Mouse (Mus musculus) gonadal fat pad, adult 2 months (tissue): ENCODE measurements around the gene Mrps18c. TPM values are rescaled to one million over a fixed set of nuclear protein-coding genes. Genes with fewer than 3 reads are reported as not detected.

Source experiments
- DNase-seq: peaks from one replicate; pipeline ENCODE4 v3.0.0-alpha.2; 2012; ENCODE audit warnings: low read depth
- polyA plus RNA-seq: library from polyadenylated mRNA; depleted of rRNA; stranded (reverse); fragments of >200 nt; gene quantifications from 2 replicates; pipeline ENCODE4 v1.2.3, GENCODE M21; 2012; rRNA removed

Mrps18c gene
- polyA plus RNA-seq, 1 experiment = 17.6 TPM

- no peak for DNase-seq
These were observed 28.1 kb downstream of the Mrps18c start for GRCm38 (mm10) chr5:100826531-100826930.

- DNase-seq = peak; percentile 92
These were observed 30.3 kb downstream of the Mrps18c start for GRCm38 (mm10) chr5:100828701-100829100.

DNA sequence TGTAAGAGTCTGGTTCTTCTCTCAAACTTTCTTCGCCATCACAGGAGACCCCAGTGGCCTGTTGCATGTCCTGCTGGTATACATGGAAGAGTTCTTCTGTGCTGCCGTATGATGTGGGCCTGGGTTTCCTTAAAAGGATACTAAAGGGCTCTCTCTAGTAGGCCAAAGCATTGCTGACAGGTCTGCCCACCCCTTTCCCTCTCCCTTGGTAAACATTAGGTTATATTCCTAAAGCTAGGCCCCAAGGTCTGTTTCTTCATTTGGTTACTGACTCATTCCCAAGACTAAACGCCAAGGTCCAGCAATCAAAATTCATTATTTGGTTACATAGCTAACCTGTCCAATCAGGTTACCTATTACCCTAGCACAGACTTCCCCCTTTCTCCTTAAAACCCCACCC, 34.3 kb downstream of the Mrps18c start:
- DNase-seq = no peak

DNA sequence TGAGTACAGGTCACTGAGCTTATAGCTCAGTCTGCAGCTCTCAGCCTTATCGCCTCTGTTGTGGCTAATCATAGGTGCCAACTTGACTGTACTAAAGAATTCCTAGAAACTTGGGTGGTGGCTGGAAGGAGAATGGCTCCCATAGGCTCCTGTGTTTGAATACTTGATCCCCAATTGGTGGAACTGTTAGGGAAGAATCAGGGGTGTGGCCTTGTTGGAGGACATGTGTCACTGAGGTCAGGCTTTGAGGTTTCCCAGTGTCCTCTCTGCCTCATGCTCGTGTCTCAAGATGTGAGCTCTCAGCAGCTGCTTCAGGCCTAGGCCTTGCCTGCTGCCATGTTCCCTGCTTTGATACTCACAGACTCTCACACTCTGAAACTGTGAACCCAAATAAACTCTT, 35.4 kb downstream of the Mrps18c start:
- no peak for DNase-seq

DNA sequence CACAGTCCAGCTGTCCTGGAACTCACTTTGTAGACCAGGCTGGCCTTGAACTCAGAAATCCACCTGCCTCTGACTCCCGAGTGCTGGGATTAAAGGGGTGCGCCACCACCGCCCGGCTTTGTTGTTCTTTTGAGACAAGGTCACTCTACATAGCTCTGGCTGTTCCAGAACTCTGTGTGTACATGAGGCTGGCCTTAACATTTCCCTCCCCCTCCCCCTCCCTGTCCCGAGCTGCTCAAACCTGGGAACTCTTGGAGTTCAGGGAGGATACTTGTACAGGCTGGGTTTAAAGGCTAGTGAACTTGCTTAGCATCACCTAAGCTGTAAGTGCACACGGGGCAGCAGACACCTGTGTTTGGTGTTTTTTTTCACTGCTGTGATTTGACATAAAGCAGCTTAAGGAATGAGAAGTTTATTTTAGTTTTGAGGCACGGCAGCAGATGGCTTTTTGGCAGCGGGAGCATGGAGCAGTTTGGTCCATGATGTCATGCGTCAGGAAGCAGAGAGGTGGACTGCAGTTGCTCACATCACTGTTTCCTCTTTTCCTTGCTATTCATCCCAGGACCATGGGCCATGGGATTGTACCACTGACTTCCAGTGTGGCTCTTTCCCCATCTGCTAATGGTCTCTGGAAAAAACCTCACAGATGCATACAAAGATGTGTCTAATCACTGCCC, 37.6 kb downstream of the Mrps18c start:
- no peak for DNase-seq

DNA sequence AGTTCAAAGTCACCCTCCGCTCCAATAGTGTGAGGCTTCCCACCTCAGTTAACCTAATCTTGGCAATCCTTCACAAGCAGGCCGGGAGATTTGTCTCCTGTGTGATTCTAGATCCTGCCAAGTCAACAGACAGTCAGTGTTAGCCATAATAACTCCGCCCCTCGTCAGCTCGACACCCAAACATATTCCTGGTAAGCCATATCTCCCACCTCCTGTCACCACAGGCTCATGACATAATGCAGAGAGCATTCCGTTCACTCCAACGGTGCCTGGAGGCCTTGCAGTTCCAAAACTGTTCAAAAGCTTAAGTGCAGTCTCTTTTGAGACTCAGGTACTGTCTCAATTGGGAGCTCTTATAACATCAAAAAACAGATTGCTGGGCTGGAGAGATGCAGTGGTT, 39.5 kb downstream of the Mrps18c start:
- DNase-seq = no peak

DNA sequence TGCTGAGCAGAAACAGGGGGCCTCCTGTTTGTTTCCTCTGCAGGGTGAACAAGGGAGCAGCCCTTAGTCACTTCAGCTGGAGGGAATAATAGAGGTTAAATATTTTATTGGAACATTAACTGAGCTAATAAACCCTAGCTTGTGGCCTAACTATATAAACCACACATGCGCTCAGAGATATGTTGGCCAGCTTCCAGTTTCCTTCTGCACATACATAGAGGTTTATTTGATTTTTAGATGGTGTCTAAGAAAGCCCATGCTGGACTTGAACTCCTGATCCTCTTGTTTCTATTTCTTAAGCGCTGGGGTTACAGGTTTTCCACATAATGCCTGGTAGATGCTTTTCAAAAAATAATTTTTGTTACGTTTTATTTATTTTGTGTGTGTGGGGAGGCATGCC, 46.1 kb downstream of the Mrps18c start:
- DNase-seq = no peak

- no peak for DNase-seq
These were observed 47.0 kb downstream of the Mrps18c start, which contains the start of gene Gpat3 for GRCm38 (mm10) chr5:100845485-100845847. Gpat3 (plus strand) TSS chr5:100845713.

GRCm38 (mm10) chr5:100845848-100846598, 47.6 kb downstream of the Mrps18c start:
- DNase-seq = no peak

DNA sequence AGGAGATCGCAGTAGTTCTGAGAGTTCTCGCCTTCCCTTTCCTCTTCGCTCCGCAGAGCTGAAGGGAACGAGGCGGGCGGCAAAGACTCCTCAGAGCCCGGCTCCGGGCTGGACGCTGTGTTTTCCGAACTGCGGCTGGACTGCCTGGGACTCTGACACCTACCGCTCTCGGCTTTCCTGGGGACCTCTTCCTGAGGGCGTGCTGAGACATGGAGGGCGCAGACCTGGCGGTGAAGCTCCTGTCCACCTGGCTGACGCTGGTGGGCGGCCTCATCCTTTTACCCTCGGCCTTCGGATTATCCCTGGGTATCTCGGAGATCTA, 48.1 kb downstream of the Mrps18c start:
- DNase-seq = no peak

DNA sequence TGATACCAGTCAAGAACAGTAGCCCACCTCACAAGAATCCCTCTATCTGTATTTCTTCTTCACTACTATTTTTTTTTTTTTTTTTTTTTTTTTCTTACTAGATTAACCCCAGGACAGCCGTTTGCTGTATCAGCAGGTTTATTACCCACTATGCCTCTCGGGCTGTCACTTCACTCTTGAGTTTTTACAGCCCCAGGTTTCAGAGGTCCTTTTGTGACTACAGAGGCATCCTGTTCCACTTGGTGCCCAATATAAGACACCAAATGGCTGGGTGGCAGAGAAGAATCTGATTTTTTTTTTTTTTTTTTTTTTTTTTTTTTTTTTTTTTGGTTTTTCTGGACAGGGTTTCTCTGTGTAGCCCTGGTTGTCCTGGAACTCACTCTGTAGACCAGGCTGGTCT, 48.7 kb downstream of the Mrps18c start:
- no peak for DNase-seq

- no peak for DNase-seq
These were observed 55.5 kb downstream of the Mrps18c start for GRCm38 (mm10) chr5:100853963-100854362.

Other genes starting within 250 kb of the Mrps18c start
- 354 and 431 TPM in 2 replicates for gene Plac8, start 226.4 kb upstream of the Mrps18c start, polyA plus RNA-seq
- gene Coq2, start 123.5 kb upstream of the Mrps18c start, polyA plus RNA-seq = 95.5 and 104 TPM in 2 replicates
- 1.3 and 1.9 TPM in 2 replicates for gene Hpse, start 78.9 kb upstream of the Mrps18c start, polyA plus RNA-seq
- 5.1 and 6.1 TPM in 2 replicates for gene Helq, start within 50 bp of the Mrps18c start, polyA plus RNA-seq
- 6.1 TPM in 2 replicates for gene Abraxas1, start 22.3 kb downstream of the Mrps18c start, polyA plus RNA-seq
- gene Gpat3, start 47.1 kb downstream of the Mrps18c start, polyA plus RNA-seq = 19.4 and 21.9 TPM in 2 replicates